Mouse (Mus musculus) adrenal gland, postnatal 36 days (tissue): ENCODE measurements around the gene Ralgapa2. TPM values are rescaled to one million over a fixed set of nuclear protein-coding genes. Genes with fewer than 3 reads are reported as not detected.

Experiments
- DNase-seq, 2 experiments: peaks; one replicate each; pipeline ENCODE4 v3.0.0; 2021; ENCODE audit warnings: mixed read lengths in 1 of 2
- long read RNA-seq, 2 experiments: library from polyadenylated mRNA; stranded (forward); transcript quantifications; one replicate each; pipeline ENCODE4 v2.0.0; 2021; ENCODE audit warnings: borderline sequencing depth in 2 of 2
- total RNA-seq, 2 experiments: library from RNA; stranded (reverse); gene quantifications; 2 replicates each; pipeline ENCODE4 v1.2.3; 2021

The Ralgapa2 gene
- 10 to 100 TPM; 27.0 to 31.3 TPM for total RNA-seq
- long read RNA-seq, experiment 1, partial matches to known transcripts = 1 of 2 reads
- long read RNA-seq, experiment 1, other reads (novel, unspliced or antisense) = 1 of 2 reads
- long read RNA-seq, experiment 2, partial matches to known transcripts = 1 of 2 reads
- long read RNA-seq, experiment 2, other reads (novel, unspliced or antisense) = 1 of 2 reads

DNA sequence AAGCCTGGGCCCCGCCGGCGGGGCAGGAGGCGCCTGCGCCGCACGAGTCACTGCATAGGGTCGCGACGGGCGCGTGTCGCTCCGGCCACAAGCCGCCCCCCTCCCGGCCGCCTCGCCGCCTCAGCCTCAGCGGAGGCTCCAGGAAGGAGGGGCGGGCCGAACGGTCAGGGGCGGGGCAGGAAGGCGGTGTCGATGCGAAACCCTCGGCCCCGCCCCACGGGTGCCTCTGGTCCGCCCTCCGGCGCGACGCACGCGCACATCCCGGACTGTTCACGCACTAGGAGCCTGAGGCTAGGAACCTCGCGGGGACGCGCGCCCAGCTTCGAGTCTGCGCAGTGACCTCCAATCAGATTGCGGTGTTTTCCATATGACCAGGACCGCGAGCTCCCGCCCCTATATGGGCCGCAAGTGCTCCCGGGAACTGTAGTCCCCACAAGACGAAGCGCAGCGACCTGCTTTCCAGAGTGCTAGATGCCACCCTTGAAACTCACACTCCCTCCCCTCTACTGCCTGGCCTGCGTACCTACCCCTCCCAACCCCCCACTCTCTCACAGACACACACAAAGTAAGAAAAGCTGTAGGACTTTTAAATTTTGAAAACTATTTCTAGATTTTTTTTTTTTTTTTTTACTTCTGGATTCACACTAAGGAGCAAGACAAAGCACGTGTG lies at the start of gene Ralgapa2:
Gene Ralgapa2 (minus strand): TSS at position 434 of the 670 bp plus-strand sequence.
- peak; percentile 99 to 100 for DNase-seq

DNA sequence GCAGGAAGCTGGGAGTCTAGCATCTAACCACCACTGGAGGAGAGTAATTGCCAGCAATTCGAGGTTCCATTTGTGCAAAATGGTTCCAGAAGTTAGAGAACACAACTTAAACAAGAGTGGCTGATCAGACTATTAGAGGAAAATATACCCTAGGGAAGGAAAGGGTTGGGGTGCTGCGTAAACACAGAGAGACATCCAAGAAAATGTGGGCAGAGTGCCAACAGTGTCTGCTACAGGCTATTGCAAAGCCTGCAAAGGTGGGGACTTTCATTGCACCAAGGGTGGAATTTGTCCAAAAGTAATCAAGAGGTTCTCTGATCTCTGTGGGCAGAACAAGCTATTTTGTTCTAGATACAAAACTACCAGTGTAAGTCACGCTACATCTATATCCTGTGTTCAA lies 49.4 kb upstream of the Ralgapa2 start:
- DNase-seq = peak in 1 of 2 experiments; percentile 26

DNA sequence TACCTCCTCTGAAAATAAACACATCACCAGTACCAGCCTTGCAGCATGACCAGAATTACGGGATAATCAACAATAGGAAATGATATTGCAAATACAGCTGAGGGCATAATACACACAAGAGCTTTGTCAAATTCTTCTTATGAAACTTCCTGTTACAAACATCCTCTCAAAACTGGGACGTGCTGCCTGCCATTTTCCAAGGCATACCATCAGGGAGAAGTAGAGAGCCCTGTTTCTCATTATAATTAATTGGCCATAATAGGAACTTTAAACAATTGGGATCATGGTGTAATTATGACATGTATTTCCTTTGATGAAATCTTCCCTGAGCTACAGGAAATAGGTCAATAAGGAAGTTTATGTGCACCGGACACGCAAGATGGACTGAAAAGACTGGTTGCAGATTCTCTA lies 48.5 kb upstream of the Ralgapa2 start:
- DNase-seq = no peak

DNA sequence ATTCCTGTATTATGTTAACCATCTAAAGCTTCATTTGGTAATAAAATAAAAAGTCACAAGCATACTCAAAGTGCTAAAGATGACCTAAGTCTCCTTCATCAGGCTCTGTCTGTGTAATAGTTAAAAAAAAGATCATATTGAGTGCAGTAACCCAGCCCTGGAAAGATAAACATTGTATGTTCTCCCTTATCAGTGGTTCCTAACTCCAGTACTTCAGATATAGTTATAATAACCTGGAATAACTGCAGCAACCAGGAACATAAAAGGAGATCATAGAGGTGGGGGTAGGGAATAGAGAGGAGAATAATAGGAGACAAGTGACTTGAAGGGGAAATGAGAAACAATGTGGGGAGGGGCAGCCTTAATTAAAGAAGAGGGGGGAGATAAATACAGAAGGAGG lies 44.0 kb upstream of the Ralgapa2 start:
- no peak for DNase-seq

DNA sequence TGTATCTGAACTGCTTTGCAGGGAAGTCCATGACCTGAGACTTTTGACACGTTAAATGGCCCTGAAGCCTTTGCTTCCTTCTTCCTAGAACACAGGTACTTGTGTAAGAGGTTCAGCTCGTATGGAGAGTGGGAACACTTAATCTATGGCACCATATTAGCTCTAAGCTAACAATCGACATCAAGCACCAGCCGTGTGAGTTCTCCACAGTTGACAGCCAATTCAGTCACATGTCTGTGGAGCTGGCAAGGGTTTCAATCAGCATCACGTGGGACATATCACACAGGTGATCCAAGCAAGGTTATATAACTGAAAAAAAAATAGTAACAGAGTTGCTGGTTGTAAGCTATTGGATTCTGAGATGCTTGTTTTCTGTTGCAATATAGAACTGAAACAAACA lies 43.2 kb upstream of the Ralgapa2 start:
- DNase-seq = no peak

DNA sequence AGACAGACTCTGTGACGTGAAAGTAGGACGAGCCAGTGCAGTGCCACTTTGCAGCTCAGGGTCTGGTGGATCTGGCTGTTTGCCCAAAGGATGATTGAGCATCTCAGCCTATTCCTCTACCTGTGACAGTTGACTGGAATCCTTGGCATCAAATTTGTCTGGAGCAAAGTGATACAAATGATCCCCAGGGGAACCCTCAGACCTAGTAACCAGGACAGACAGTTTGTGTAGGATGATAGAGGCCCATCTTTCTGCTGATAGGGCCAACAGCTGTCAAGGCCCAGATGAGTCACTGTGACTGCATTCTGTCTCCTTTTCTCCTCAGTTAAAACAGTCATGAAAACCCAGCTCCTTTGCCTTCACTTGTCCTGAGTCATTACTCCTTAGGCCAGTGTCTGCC lies 41.6 kb upstream of the Ralgapa2 start:
- DNase-seq = no peak

DNA sequence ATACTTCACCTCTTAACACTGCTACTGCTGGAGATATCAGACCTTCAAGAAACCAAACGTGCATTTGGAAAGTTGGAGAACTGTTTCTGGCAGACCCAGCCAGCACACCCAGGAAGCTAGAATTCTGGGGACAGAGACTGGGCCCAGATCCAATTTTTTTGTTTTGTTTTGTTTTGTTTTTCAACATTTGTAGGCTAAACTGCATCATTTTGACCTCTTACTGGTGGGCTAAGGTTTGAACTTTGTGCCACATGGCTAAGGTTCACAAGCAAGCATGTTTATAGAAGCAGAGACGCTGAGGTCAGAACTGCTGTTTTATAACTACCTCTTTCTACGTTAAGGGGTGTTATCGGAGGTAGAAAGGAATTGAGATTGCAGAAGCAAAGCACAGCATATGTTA lies 39.7 kb upstream of the Ralgapa2 start:
- DNase-seq = no peak

DNA sequence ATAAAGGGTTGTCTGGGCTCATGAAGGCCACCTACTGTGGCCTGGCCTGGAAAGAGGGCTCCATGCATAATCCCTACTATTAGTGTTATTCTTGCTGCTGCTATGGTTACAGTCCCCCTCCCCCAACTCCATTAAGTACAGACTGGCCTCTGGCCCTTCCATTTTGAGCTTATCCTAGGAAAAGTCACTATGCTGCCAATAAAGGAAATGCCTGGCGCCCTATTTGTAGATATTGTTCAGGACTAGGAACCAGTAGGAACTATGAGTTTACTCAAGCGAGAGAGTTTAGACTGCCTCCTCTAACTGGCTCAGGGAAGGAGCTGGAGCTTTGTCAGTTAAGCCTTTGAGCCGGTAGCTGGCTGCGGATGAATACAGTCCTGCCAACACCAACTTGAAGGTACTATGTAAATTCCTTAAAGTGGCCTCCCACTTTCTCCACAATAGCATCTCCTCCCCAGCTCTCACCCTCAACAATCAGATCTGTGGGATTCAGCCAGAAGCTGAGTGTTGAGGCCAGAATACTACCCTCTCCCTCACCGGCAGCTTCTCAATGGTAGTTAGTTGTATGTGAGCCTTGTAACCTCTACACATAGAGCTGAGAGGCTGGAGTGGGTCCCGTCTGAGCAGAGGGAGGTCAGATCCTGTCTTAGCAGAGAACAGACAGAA lies 37.1 kb upstream of the Ralgapa2 start:
- no peak for DNase-seq

DNA sequence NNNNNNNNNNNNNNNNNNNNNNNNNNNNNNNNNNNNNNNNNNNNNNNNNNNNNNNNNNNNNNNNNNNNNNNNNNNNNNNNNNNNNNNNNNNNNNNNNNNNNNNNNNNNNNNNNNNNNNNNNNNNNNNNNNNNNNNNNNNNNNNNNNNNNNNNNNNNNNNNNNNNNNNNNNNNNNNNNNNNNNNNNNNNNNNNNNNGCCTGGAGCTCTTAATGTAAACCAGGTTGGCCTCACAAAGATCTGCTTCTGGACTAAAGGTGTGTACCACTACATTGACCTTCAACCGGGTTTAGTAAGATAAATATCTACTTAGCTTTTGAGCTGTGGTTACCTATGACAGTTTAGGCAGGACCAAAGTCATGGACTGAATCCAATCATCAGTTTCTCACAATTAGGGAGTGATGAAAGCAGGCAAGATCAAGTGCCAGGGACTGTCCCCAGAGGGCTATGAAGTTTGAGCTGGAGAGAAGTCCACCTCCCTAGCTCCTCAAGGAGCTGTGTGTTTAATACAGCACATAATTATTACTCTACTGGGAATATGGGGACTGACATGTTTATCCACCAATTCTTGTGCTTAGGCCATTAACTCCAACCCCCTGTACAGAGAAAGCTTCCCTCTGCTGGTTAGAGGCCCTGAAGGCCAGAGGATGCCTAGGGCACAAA lies 32.1 kb upstream of the Ralgapa2 start:
- DNase-seq = no peak

DNA sequence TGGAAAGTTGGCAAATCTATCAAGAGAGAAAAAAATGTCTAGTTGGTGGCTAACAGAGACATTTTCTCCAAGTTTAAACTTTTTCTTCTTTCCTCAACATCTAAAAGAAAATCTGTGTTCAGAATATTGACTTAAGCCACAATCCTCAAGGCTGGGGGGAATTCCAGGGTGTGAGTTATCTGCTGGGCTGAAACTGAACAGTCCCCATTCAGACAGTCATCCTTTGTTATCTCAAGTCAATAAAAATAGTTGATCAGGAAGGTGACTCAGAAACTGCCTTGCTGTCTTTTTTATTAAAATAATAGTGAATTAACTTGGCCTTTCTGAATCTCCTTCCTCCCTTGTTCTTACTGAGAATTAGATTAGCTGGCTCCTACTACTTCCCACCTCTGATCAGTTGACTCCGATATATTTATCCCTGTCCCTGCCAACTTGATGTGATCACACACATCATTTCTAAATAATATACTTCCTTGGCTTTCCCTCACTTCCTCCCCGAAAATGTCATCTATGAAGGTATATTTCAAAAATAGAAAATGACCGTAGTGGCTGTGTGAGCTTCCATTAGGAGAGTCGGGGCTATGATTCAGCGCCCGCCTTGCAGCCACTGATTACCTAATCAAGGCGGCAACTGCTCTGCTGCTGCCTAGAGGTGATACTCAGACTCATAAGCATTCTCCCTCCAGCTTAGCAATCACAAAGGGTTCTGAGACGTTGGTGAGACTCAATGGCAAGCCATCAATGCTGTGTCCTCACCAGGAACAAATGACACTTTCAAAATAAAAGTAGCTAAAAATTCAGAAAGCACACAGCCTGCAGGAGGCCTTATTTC lies 21.2 kb upstream of the Ralgapa2 start:
- no peak for DNase-seq

DNA sequence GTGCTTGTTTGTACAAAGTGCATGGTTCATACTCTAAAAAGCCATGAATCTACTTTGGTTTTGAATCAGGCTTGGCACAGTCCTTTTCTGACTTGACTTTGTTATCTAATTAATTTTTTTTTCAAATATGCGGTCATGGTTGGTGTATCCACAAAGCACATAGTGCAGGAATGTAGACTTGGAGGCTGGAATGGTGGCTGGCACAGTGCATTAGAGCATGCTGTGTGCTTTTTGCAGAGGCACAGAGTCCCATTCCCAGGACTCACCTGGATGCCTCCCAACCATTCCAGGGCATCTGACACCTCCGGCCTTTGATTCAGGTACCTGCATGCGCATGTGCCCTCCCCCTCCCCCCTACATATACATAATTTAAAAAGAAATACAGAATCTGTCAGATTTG lies 20.3 kb upstream of the Ralgapa2 start:
- DNase-seq = no peak

DNA sequence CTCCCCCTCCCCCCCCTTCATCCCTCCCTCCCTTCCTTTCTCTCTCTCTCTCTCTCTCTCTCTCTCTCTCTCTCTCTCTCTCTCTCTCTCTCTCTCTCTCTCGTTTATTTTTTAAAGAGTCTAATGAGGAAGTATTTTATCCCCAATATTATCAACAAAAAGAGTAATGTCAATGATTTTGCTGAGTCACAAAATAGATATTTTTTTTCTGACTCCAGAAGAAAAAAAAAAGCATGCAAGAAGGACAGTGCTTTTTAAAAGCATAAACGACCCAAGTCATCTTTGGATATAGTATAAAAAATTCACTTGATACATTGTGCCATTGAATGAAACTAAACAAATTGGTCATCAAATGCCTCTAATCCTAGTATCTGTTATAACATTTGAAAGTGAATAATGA lies 13.3 kb upstream of the Ralgapa2 start:
- DNase-seq = no peak

DNA sequence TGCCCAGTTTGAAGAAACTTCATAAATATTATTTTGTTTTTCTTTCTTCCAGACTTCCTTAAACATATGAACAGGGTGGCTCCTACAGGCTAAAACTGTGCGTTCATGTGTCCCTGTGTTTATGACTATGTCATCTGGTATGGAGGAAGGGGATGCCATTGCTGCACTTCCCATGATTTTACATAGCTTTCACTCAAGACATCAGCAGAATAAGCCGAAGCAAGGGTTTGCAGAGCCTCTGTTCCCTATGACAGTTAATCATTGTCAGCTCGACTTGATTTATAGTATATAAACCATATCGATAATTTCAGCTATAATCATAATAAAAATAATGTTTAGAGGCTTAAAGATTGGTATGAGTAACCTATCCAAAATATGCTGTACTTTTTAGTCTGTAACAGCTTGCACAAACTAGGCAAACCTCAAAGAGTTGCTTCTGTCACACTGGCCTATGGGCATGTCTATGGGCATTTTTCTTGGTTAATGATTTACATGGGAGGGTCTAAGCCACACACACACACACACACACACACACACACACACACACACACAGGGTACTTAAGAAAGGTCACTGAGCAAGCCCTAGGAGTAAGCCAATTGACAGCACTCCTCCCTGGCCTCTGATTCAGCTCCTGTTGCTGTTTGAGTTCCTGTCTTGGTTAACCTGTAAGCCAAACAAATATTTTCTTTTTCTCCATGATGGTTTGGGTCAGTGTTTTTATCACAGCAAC lies 12.7 kb upstream of the Ralgapa2 start:
- no peak for DNase-seq

DNA sequence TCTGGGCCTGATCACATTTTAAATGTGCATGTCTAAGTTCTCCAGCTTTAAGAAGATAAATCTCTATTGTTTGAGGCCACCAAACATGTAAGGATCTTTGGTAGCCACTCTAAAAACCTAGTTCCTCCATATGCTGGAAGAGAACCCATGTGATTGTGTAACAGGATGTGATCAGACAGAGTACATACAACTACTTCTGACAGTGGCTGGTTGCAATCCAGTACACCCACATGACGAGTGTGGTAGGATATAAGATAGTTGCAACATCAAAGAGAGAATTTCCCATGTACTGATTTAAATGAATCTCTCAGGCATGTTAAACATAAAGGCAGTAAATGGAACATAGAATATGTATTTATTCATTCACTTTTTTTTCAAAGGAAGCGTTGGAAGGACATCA lies 4.8 kb upstream of the Ralgapa2 start:
- DNase-seq = no peak

DNA sequence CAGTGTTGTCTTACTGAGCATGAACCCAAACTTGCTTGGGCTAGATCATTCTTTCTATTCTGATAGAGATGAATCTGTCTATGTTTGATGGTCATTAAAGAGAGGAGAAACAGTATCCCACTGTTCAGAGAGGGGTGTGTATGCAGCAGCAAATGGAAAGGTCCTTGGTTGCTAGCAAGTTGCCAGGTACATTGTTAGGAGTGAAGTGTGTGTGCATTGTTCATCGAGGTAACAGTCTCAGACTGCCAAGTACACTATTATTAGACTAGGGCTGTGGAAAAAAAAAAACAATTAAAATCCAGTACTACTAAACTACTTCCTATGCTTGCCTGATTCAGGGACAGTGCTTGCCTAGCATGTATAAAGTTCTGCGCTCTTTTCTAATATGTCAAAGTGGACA lies 2.9 kb upstream of the Ralgapa2 start:
- DNase-seq = no peak

DNA sequence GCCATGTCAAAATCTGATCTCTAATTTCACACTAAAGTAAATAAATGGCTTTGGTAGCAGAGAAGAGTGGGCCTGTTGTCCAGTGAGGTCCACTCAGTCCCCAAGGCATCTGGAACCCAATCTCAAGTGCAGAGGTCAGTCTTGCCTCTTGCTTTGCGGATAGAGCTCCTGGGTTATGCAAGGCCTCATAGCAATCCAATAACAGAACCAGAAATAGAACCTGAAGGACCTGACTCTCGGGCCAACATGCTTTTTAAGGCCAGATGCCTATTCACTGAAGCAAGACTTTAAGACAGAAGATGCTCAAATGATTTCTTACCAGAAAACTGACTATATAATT lies 407 bp upstream of the Ralgapa2 start:
- peak in 1 of 2 experiments; percentile 18 for DNase-seq

DNA sequence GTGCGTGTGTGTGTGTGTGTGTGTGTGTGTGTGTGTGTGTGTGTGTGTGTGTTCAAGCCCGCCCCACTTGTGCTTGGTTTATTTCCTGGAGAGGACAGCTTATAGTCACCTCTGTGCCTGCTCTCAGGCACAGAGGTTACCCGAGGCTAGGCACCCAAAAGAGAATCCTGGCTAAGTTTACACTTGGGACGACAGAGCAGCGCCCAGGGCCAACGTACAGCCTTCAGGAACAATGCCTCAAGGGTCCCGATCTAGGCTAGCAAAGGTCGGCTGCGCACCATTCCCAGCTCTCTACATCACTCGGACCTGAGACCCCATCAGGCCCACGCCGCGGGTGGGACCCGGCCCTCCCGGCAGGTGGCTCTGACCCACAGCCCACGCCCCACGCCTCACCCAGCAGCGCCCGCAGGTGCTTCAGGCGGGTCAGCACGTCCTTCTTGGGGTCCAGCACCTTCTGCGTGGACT lies 711 bp downstream of the Ralgapa2 start:
- DNase-seq = peak; percentile 30 to 46

DNA sequence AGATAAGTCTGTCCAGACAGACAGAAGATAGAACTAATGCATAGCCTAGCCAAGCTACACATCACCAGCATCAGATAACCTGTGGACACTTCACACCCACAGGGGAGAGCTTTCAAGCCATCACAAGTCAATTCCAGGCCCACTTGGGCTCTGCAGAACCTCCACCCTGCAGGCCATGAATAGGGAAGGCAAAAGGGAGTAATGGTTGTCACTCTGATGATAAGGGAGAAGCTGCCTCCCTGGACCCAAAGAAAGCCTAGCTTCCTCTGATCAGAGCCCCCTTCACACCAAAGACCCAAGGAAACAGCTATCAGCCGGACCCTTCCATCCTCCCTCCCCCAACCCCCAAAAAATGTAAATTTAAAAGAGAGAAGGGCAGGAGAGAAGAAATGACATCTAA lies 1.4 kb downstream of the Ralgapa2 start:
- no peak for DNase-seq

DNA sequence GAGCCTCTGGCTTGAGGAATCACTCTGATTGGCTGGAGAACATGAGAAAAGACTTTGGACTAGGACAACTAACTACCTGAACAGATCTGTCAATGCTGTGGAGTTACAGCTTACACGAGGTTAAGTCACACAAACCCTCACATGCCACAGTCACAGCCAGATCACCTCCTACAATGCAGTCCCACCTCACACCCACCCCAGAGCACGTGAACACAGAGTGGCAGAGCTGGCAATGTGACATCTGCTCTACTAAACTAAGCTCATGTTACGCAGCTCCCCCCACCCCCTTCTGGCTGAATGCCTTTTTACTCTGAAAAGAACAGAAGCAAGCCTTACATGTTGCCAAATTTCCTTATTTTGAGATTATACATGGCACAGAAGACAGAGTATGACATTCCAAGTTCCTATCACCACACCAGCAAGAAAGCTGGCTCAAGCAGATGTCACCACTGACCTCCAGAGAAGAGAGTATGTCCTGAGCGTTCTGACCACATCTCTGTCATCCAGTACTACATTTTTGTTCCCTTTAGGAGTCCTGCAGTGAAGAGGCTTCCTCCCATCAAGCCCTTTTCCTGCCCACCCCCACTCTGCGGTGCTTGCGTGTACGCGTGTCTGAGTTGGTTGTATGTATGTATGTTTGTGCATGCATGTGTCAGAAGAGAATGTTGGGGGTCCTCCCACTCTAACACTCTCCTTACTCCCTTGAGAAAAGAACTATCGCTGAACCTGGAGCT lies 9.4 kb downstream of the Ralgapa2 start:
- DNase-seq = peak in 1 of 2 experiments; percentile 57

DNA sequence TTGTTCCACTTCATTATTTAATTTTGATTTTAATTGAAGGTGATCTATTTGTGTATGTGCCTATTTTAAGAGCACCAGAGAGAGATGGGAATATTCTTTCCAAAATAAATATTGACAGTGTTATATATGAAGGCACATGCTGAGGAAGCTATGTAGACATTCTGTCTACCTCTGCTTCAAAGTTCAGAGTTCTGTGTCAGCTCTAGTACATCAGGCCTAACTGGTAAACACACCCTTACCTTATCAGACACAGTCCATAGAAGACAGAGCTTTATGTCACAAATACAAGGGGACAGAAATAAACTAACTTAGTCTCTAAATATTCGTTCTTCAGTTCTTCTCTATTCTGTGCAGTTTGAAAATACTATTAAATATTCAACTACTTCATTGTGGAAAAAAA lies 12.1 kb downstream of the Ralgapa2 start:
- DNase-seq = no peak

DNA sequence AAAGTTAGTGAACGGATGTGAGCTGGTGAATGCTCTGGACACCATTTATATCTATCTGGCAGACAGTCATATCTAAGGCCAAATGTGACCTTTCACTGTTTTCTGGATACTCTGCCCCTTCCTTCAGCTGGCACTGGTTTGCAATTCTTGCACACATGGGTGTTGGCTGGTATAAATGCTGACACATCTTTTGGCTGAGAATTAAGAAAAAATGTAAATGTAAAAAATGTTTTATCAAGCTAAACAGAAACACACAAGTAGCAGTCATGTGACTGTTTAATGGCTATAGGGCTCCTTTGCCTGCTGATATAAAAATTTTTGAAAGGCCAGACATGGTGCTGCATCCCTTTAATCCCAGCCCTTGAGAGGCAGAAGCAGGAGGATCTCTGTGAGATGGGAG lies 13.0 kb downstream of the Ralgapa2 start:
- no peak for DNase-seq
